Mouse (Mus musculus) kidney, postnatal 10 days (tissue): Measurements from ENCODE around the gene Dnajb14.
"Not testable (repeated sequence)": the region's sequence is repeated elsewhere in the genome, so short reads cannot be mapped to it uniquely, and the experiment has no call there.

Experiments
- DNase-seq: peaks from one replicate; pipeline ENCODE4 v3.0.0; 2021; ENCODE audit warnings: mixed read lengths

Gene Dnajb14

DNA sequence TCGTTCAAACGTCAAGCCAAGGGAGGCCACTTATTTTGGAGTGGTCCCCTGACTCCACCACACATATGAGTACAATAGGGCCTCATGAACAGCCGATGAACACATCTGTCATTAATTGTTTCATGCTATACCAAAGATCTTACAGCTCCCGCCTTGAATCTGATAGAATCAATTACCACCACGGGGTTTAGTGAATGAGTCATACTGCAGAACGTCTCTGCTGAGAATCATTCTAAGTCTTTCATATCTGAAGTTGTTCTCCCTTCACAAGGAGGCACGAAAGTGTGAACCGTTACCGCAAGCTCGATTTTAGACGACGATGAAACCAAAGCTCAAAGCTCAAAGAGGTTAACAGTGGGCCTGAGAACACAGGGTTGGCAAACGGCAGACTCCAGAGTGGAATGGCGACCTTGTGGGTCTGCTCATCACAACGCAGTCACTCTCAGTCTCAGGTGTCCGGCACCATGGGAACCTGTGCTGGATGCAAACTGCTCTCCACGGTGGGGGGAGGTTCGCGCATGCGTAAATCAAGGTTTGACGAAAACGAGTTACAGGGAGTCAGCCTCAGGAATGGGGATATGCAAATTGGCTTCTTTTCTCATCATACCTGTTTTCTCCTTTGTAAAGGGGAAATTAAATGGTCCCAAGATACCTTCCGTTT lies 86.9 kb downstream of the Dnajb14 start:
- no peak for DNase-seq

DNA sequence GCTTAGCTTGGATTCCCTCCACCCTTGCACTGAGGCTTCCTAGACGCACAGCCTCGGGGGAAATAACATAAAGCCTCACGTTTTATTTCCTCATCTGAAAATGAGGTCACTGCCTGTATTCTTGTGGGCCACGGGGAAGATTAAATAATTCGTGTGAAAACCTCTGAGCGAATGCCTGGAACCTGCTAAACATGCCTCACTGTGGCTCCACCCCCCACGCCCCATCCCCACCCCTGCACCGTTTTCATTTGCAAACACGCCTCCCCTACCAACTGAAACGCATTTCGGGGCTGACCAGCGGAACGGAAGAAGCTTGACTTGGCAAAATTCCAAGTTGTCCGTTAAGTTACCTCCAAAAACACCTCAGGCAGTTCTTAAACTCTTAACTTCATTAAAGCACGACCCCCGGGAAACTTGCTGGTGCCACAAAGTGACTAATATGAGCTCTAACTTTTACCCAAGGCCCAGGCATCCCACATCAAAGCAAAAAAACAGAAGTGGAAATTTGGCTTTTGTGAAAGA lies 88.1 kb downstream of the Dnajb14 start:
- DNase-seq = peak; percentile 17

- no peak for DNase-seq
Measured at GRCm38 (mm10) chr3:137957864-137958263, 90.4 kb downstream of the Dnajb14 start.

GRCm38 (mm10) chr3:137958352-137958751 lies 90.9 kb downstream of the Dnajb14 start:
- DNase-seq = no peak

- no peak for DNase-seq
Measured at GRCm38 (mm10) chr3:137959456-137959855, 92.0 kb downstream of the Dnajb14 start.

GRCm38 (mm10) chr3:137961736-137962385 lies 94.4 kb downstream of the Dnajb14 start:
- DNase-seq = no peak

GRCm38 (mm10) chr3:137963508-137963907 lies 96.0 kb downstream of the Dnajb14 start:
- DNase-seq = no peak

DNA sequence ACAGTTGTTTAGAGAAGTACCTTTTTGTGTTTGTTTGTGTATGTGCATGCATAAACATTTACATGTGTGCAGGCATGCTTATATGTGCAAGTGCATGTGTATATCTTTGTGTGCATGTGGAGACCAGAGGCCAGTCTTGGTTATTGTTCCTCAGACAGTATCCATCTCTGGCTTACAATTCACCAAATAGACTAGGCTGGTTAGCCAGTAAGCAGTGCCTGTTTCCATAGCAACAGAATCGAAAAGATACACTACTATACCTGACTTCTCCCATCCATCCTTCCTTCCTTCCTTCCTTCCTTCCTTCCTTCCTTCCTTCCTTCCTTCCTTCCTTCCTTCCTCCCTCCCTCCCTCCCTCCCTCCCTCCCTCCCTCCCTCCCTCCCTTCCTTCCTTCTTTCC lies 96.5 kb downstream of the Dnajb14 start:
- not testable (repeated sequence) for DNase-seq
